Mouse (Mus musculus) neural tube, embryonic 14.5 days (tissue): ENCODE data around the gene Fgfr2. TPM values are rescaled to one million over a fixed set of nuclear protein-coding genes. Genes with fewer than 3 reads are reported as not detected.

Source experiments
- ATAC-seq: fragments of 200-750 bp; cut with Nextera tagmentation; 2 replicates; pipeline ENCODE4 v1.8.0; 2017; ENCODE audit warnings: low read depth, mild to moderate bottlenecking, moderate TSS enrichment, moderate library complexity
- H3K27ac ChIP-seq: fragments of 300-500 bp; sonication (generic); 2 replicates; pipeline ENCODE4 v1.5.1; 2014; ENCODE audit warnings: low read depth, mild to moderate bottlenecking, control low read depth, low read length, moderate library complexity, mixed read lengths
- H3K27me3 ChIP-seq: fragments of 300-500 bp; sonication (generic); 2 replicates; pipeline ENCODE4 v1.6.1; 2014; ENCODE audit warnings: low read length; ENCODE audit not compliant: control insufficient read depth, insufficient read depth
- H3K36me3 ChIP-seq: fragments of 300-500 bp; sonication (generic); 2 replicates; pipeline ENCODE4 v1.6.1; 2014; ENCODE audit warnings: low read length, mixed read lengths; ENCODE audit not compliant: control insufficient read depth, insufficient read depth
- H3K4me1 ChIP-seq: fragments of 300-500 bp; sonication (generic); 2 replicates; pipeline ENCODE4 v1.6.1; 2014; ENCODE audit warnings: low read length; ENCODE audit not compliant: control insufficient read depth, insufficient read depth
- H3K4me2 ChIP-seq: fragments of 300-500 bp; sonication (generic); 2 replicates; pipeline ENCODE4 v1.6.1; 2014; ENCODE audit warnings: mild to moderate bottlenecking, low read depth, low read length, control low read depth
- H3K4me3 ChIP-seq: fragments of 300-500 bp; sonication (generic); 2 replicates; pipeline ENCODE4 v1.5.1; 2014; ENCODE audit warnings: low read depth, low read length, control low read depth, mixed read lengths
- H3K9ac ChIP-seq: fragments of 300-500 bp; sonication (generic); replicated peaks from 2 replicates; pipeline ENCODE4 v1.6.1; 2014; ENCODE audit warnings: low read depth, mild to moderate bottlenecking, control low read depth, low read length, mixed read lengths
- H3K9me3 ChIP-seq: fragments of 300-500 bp; sonication (generic); 2 replicates; pipeline ENCODE4 v1.6.1; 2016; ENCODE audit warnings: low read length; ENCODE audit not compliant: control insufficient read depth
- WGBS: fragments of 180-500 bp; shearing (Covaris S2); extraction: QIAGEN DNeasy Blood & Tissue Kit; methylation state at CpG from one replicate; pipeline ENCODE4 v1.1.7; 2014; 5-methylcytosine and 5-hydroxymethylcytosine counted together
- polyA plus RNA-seq: library from polyadenylated mRNA; unstranded; fragments of >200 nt; fragmentation: Nextera tagmentation; extraction: Ambion mirVana; gene quantifications from 2 replicates; pipeline ENCODE4 v1.2.1, GENCODE M21; 2014

The Fgfr2 gene
- polyA plus RNA-seq, 1 experiment from 2014 or later = 28.1 TPM

DNA sequence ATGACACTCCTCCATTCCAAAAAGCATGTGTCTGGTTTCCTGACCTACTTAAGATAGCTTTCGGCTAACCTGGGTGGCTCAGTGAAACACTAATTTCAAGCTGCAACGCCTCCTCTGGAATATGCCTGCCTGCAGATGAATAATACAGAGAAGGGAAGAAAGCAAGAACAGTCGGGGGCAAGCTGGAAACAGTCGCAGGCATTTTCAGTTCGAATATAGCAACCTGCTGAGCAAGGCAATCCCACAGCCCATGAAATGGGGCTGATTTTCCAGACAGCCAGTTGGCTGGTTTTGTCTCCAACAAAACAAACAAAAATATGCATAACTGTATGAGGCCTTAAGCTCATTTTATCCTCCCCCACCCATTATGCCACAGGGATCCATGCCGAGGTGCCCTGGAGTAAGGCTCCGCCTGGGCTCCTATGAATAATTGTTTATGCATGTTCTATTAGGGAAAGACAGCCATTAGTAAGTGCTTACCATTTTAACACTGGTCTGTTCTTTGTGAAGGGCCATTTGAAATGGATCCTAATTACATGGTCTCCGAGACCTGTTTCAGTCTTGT, 2741.7 kb downstream of the Fgfr2 start:
- H3K4me1 ChIP-seq = no peaks in the 10 kb centered on the region
- no peaks in the 10 kb centered on the region for H3K36me3 ChIP-seq
- no peak overlapping the region for H3K4me3 ChIP-seq
- no peak for ATAC-seq
- H3K4me2 ChIP-seq = no peak overlapping the region
- H3K27me3 ChIP-seq = no peaks in the 10 kb centered on the region
- WGBS = 49% methylated on average over 8 of the region's 8 CpGs
- no peaks in the 10 kb centered on the region for H3K9me3 ChIP-seq
- H3K9ac ChIP-seq = no peak overlapping the region
- H3K27ac ChIP-seq = peak overlapping the region; percentile 40

DNA sequence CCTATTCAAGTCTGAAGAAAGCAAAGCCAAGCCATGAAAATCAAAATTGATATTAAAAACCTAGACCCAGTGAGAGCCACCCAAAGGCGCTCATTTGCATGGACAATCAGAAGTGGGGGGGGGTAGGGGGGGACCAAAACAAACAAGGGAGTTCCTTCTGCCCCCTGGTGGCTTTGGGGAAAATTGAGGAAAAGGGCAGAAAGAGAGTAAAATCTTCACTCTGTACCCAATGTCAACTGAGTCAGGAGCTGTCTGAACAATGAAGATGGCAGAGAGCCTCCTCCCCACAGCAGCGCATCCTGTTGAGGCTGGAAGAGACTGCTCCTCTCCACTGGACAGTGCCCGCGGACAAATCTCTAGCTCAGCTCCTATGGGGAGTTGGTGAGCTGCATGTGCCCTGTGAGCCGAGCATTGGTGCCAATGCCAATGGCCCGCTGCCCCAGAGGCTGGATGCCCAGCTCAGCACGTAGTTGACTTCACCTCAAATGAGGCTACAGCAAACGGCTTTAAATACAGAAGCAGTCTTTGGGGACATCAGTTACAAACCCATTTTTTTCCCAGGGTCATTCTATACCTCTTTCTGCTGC, 2742.3 kb downstream of the Fgfr2 start:
- peak overlapping the region; percentile 40 for H3K27ac ChIP-seq
- no peaks in the 10 kb centered on the region for H3K9me3 ChIP-seq
- 77% methylated on average over 8 of the region's 8 CpGs for WGBS
- H3K4me1 ChIP-seq = no peaks in the 10 kb centered on the region
- no peak overlapping the region for H3K4me3 ChIP-seq
- no peak overlapping the region for H3K4me2 ChIP-seq
- no peaks in the 10 kb centered on the region for H3K36me3 ChIP-seq
- H3K9ac ChIP-seq = no peak overlapping the region
- no peaks in the 10 kb centered on the region for H3K27me3 ChIP-seq
- ATAC-seq = no peak

DNA sequence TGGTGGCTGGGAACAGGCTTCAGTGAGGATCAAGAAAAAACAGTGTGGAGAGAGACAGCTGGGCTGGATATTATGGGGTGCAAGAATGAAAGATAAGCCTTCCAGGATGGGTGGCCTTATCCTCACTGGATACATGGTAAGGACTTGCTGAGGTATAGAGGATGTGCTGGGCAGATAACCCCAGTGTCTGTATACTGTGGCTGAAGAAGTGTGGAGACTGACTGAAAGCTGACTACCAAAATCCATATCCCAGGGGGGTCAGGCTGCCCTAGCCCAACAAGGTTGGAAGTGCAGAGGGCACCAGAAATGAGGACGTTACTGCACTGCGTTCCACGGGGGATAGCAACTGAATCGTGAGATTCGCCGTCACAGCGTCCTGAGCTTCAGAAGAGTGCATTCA, 2742.8 kb downstream of the Fgfr2 start:
- H3K27ac ChIP-seq = peak overlapping the region; percentile 40; the same call in 1 of the 2 replicates
- no peak overlapping the region for H3K4me2 ChIP-seq
- H3K9me3 ChIP-seq = no peaks in the 10 kb centered on the region
- no peaks in the 10 kb centered on the region for H3K36me3 ChIP-seq
- 83% methylated on average over 7 of the region's 7 CpGs for WGBS
- no peak overlapping the region for H3K4me3 ChIP-seq
- no peak overlapping the region for H3K9ac ChIP-seq
- no peaks in the 10 kb centered on the region for H3K27me3 ChIP-seq
- no peak for ATAC-seq
- H3K4me1 ChIP-seq = no peaks in the 10 kb centered on the region

DNA sequence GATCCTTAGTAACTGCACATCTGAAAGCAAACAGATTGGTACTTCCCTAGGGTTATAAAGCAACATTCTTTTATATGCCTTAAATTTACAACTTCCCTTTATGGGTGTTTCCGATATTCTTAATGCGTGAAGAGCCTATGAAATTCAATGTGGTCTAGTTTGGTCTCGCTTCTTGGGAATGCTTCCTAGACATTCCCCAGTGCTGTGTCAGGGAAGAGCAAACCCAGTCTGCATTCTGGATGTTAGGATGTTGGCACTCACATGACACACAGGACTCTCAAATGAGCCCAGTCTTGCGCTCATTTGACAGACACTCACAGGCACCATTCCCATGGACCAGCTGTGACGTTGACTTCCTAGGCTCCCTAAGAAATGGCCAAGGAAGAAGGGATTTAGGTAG, 2743.3 kb downstream of the Fgfr2 start:
- Histone ChIP-seq H3K27me3 (no peaks in the 10 kb centered on the region), H3K4me1 (no peaks in the 10 kb centered on the region), H3K9ac (no peak overlapping the region), H3K27ac (no peak overlapping the region), H3K9me3 (no peaks in the 10 kb centered on the region), H3K36me3 (no peaks in the 10 kb centered on the region), H3K4me3 (no peak overlapping the region), H3K4me2 (no peak overlapping the region)
- no peak for ATAC-seq
- WGBS = 87% methylated on average over 5 of the region's 5 CpGs

DNA sequence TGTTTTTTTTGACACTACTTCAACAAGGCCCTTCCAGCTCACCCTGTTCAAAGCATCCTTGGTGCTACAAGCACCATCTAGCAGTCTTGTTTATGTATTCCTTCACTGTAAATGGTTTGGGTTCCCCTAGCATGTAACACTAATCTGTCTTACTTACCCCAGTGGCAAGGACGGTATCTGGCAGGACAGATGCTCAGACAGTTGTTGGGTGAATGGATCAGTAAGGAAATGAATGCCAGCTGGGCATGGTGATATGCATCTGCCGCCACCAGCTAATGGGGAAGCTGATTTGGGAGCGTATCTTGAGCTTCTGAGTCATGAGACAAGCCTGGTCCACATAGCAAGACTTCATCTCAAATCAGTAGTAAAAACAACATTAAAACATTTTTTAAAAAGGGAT, 2744.8 kb downstream of the Fgfr2 start:
- Histone ChIP-seq H3K36me3 (no peaks in the 10 kb centered on the region), H3K27ac (no peak overlapping the region), H3K27me3 (no peaks in the 10 kb centered on the region), H3K4me2 (no peak overlapping the region), H3K9ac (no peak overlapping the region), H3K4me3 (no peak overlapping the region), H3K4me1 (no peaks in the 10 kb centered on the region), H3K9me3 (no peaks in the 10 kb centered on the region)
- ATAC-seq = no peak
- WGBS = 79% methylated on average over 3 of the region's 3 CpGs

DNA sequence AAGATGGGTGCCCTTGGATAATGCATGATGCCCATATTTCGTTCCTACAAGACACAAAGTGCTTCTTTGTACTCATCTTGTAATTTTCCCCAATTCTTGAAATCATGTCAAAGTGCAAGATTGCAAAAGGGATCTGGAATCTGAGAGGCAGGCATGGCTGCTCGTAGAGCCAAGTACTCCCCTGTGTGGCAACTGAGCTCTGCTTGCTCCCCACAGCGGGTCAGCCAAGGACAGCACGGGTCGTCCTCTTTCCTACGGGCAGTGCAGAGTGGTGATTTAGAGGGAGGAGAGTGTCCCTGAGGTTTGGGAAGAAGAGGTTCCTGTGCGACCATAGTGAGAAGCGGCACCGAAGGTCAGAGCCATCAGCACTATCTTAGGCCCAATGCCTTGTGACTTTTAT, 2748.8 kb downstream of the Fgfr2 start:
- Histone ChIP-seq H3K27me3 (no peaks in the 10 kb centered on the region), H3K4me2 (no peak overlapping the region), H3K4me3 (no peak overlapping the region), H3K9me3 (no peaks in the 10 kb centered on the region), H3K36me3 (no peaks in the 10 kb centered on the region), H3K9ac (no peak overlapping the region), H3K4me1 (peaks cover 2% of the 10 kb centered on the region; the same call in 1 of the 2 replicates), H3K27ac (no peak overlapping the region)
- WGBS = 85% methylated on average over 9 of the region's 9 CpGs
- ATAC-seq = no peak

DNA sequence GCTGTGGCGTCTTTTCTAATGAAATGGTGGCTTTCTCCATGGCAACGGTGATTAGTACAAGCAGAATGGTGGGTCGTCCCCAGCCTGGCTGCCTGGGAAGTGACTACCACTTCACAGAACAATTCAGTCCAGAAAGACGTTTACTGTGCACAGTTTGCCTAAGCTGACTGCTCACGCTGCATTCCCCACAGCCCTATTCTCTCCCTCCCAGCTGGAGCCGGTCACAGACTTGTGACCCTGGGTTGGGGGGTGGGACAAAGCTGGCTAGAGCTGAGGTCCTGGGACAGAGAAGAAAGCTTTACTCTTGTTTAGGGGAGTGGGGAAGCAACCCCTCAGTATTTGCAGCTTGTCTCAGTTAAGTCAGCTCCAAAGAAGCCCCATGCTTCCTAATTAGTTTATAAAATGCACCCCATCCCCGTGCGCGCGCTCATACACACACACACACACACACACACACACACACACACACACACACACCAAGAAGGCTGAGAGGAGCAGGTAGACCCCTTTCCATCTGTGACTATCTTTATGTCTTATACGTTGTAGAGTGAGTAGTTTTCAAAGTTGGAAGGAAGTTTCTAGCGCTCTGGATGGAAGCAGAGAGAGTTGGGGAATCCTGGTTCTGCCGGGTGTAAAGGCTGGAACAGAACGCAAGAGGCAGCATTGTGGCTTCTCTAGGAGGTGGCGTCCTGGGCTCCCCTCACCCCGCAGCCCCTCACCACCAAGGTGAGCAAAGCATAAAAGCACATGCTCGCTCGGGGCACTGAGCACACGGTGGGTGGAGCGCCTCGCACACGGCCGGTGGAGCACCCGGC, 2754.1 kb downstream of the Fgfr2 start:
- Histone ChIP-seq H3K9ac (no peak overlapping the region), H3K9me3 (no peaks in the 10 kb centered on the region), H3K4me3 (no peak overlapping the region), H3K4me1 (peaks cover 26% of the 10 kb centered on the region), H3K27me3 (no peaks in the 10 kb centered on the region), H3K27ac (peak overlapping the region; percentile 23; the same call in 1 of the 2 replicates), H3K4me2 (peak overlapping the region; percentile 33; the same call in 1 of the 2 replicates), H3K36me3 (no peaks in the 10 kb centered on the region)
- 26% methylated on average over 24 of the region's 24 CpGs for whole genome bisulfite sequencing
- ATAC-seq = peak; percentile 76

DNA sequence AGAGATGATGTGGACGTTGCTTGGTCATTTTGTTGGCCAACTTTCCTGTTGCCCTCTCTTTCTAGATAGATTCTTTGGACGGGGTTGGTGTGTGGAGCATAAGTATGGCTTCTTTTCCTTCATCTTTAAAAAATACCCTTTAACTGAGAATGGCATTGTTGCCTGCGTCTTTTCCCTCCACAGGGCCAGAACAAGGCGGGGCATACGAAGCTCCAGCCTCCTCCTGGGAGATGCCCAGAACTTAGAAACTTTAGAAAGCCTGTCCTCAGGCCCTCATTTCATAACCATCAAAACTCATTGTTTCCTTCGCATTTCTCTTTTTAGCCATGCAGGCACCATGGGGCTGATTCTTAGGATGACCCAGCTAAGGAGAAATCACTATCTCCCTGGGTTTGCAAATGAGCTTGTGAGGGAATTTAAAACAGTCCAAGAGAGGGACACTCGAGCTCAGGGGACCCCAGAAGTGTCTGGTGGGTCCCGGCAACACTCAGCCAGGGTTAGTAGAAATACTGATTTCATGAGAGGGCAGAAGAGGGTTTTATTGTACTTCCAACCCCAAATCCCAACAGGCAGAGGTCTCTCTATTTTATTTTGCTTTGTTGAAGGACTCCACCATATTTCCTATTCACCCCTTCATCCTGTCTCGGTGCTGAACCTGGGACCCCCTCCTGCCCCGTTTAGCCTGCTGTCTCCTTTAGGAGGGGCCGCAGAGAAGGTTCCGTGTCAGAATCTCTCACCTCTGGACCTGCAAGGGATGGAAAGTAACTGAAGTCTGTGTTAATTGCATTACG, 2754.9 kb downstream of the Fgfr2 start:
- H3K27ac ChIP-seq = peak overlapping the region; percentile 23; the same call in 1 of the 2 replicates
- no peaks in the 10 kb centered on the region for H3K36me3 ChIP-seq
- H3K27me3 ChIP-seq = no peaks in the 10 kb centered on the region
- no peak overlapping the region for H3K9ac ChIP-seq
- 0 out of 2 replicates have a peak, but pooled peaks have one; percentile 13 for ATAC-seq
- H3K4me1 ChIP-seq = peaks cover 26% of the 10 kb centered on the region
- H3K9me3 ChIP-seq = no peaks in the 10 kb centered on the region
- 13% methylated on average over 13 of the region's 13 CpGs for WGBS
- H3K4me3 ChIP-seq = no peak overlapping the region
- peak overlapping the region; percentile 33; the same call in 1 of the 2 replicates for H3K4me2 ChIP-seq
